Mouse (Mus musculus): ENCODE results near the gene Dnajc6. TPM values are rescaled to one million over a fixed set of nuclear protein-coding genes. Genes with fewer than 3 reads are reported as not detected.
A peak's percentile ranks its signal among the peaks of the same experiment; 100 is the strongest.

Dnajc6 gene
- total RNA-seq, 2 experiments from 2014 or later = 0.42 to 0.56 TPM

GRCm38 (mm10) chr4:101664160-101664750, 167.8 kb downstream of the Dnajc6 start:
- no peak for DNase-seq (ENCODE audit: low spot score)
- intact Hi-C loops (cut with DNase I) = loop anchor here (10.0 kb wide), 1 partner anchor 189 kb away; no protein-coding TSS in a partner anchor

GRCm38 (mm10) chr4:101664766-101665165, 168.3 kb downstream of the Dnajc6 start:
- DNase-seq (ENCODE audit: low spot score) = no peak
- intact Hi-C loops (cut with DNase I) = loop anchor here (10.0 kb wide), 1 partner anchor 190 kb away; no protein-coding TSS in a partner anchor

- DNase-seq (ENCODE audit: low spot score) = no peak
- intact Hi-C loops (cut with DNase I) = loop anchor here (10.0 kb wide), 1 partner anchor 194 kb away; no protein-coding TSS in a partner anchor
Measured at GRCm38 (mm10) chr4:101669161-101669560, 172.7 kb downstream of the Dnajc6 start.

GRCm38 (mm10) chr4:101669811-101670210, 173.4 kb downstream of the Dnajc6 start:
- intact Hi-C loops (cut with DNase I) = loop anchor here (10.0 kb wide), 1 partner anchor 195 kb away; no protein-coding TSS in a partner anchor
- no peak for DNase-seq (ENCODE audit: low spot score)

GRCm38 (mm10) chr4:101674790-101675189, 178.3 kb downstream of the Dnajc6 start:
- DNase-seq (ENCODE audit: low spot score) = no peak
- intact Hi-C loops (cut with DNase I) = no loop called here

GRCm38 (mm10) chr4:101675726-101676125, 179.3 kb downstream of the Dnajc6 start:
- intact Hi-C loops (cut with DNase I) = no loop called here
- DNase-seq (ENCODE audit: low spot score) = peak; percentile 42

GRCm38 (mm10) chr4:101682620-101683019, 186.2 kb downstream of the Dnajc6 start:
- no peak for DNase-seq (ENCODE audit: low spot score)
- intact Hi-C loops (cut with DNase I) = no loop called here

- intact Hi-C loops (cut with DNase I) = no loop called here
- no peak for DNase-seq (ENCODE audit: low spot score)
Measured at GRCm38 (mm10) chr4:101683086-101683485, 186.6 kb downstream of the Dnajc6 start.

GRCm38 (mm10) chr4:101684821-101685220, 188.4 kb downstream of the Dnajc6 start:
- DNase-seq (ENCODE audit: low spot score) = no peak
- intact Hi-C loops (cut with DNase I) = no loop called here

- intact Hi-C loops (cut with DNase I) = no loop called here
- DNase-seq (ENCODE audit: low spot score) = no peak
Measured at GRCm38 (mm10) chr4:101686227-101686810, 189.9 kb downstream of the Dnajc6 start.

- intact Hi-C loops (cut with DNase I) = no loop called here
- DNase-seq (ENCODE audit: low spot score) = no peak
Measured at GRCm38 (mm10) chr4:101689241-101689640, 192.8 kb downstream of the Dnajc6 start.

GRCm38 (mm10) chr4:101689645-101690044, 193.2 kb downstream of the Dnajc6 start:
- intact Hi-C loops (cut with DNase I) = no loop called here
- DNase-seq (ENCODE audit: low spot score) = no peak

Other genes starting within 250 kb of the Dnajc6 start
- gene Jak1, start 231.4 kb upstream of the Dnajc6 start, total RNA-seq (2021) = 10 to 100 TPM; 82.4 to 86.7 TPM
- 10 to 100 TPM; 27.7 to 27.8 TPM for gene Ak4, start 77.4 kb upstream of the Dnajc6 start, total RNA-seq (2021)
- gene Leprot, start 151.1 kb downstream of the Dnajc6 start, total RNA-seq (2021) = 10 to 100 TPM; 24.5 to 28.1 TPM
- 1 to 10 TPM; 4.2 to 7.1 TPM for gene Lepr, start 220.8 kb downstream of the Dnajc6 start, total RNA-seq (2021)